Mouse (Mus musculus) leukemia stem cell, adult 10-12 weeks (primary cell): ENCODE data around the gene Usp44. TPM values are rescaled to one million over a fixed set of nuclear protein-coding genes. Genes with fewer than 3 reads are reported as not detected.

Source experiments
- polyA plus RNA-seq: library from polyadenylated mRNA; stranded (reverse); fragments of >175 nt; gene quantifications from 2 replicates; pipeline ENCODE4 v1.2.3, GENCODE M21; 2012; ENCODE audit warnings: low replicate concordance

The Usp44 gene
- 0.09 TPM in 1 of 2 replicates, not detected in the other for polyA plus RNA-seq

DNA sequence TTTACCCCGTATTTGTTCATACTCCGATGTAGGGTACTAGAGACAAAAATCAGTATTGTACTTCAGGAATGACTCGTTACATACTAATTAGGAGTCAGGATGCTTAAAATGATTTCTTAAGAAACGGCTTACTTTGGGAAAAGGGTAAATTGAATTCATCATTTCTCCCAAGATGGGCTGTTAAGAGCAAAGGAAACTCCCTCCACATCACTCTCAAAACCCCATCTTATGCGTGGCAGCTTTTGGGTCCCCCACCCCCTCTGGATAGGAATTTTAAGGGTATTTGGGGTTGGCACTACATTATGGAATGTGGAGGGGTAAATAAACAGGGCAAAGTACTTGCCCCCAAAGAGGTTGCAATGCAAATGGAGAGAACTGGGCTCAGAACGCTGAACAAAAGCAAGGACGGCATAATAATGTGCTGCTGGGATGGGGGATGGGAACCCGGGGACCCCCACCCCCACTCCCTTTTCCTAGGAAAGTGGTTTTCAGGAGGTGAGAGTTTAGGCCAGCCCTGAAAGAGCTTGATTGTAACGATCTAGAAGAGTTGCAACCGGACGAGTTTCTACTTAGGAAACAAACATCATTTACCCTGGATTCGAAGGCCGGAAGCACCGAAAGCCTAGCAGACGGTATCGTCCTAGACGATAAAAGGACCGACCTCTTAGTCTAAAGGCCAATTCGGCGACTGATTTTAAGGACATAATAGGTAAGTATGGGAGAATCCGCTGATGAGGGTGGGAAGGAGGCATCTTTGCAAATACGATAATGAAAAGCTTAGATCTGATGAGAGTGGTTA, at the start of gene Usp44:
TSS of gene Usp44 (plus strand) at position 625 of the 799 bp plus-strand sequence.

DNA sequence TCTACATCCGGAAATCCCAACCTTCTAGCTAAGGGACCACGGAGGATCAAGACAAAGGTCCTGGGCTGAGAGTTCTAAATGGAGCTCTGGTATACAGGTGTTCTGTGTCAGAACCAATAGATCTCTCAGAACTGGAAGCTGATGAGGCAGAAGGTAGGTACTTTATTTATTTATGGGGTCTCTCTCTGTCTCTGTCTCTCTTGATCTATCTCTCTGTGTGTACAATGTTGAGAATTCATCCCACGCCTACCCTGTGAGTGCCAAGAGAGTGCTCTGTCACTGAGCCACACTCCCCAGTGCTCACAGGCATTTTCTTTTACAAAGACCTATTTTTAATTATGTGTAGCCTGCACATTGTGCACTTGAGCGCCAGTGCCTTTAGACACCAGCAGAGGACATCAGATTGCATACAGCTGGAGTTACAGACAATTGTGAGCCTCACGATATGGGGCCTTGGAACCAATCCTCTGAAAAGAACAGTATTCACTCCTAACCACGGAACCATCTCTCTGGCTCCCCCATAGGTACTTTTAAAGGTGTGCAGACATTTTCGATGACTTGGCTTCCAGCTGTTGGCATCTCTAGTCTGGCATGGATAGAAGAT, 65.8 kb downstream of the Usp44 start, which contains the start of gene Metap2:
TSS of gene Metap2 (minus strand) at position 51 of the 604 bp plus-strand sequence.

Other genes starting within 250 kb of the Usp44 start
- gene Snrpf, start 241.8 kb upstream of the Usp44 start, polyA plus RNA-seq = 66.1 and 73.0 TPM in 2 replicates
- gene Ntn4, start 190.9 kb upstream of the Usp44 start, polyA plus RNA-seq = 0.54 and 0.82 TPM in 2 replicates
- gene Metap2, start 65.5 kb downstream of the Usp44 start, polyA plus RNA-seq = 351 and 423 TPM in 2 replicates
- 4.3 and 5.6 TPM in 2 replicates for gene Vezt, start 204.3 kb downstream of the Usp44 start, polyA plus RNA-seq
- 1.1 and 1.2 TPM in 2 replicates for gene Fgd6, start 204.4 kb downstream of the Usp44 start, polyA plus RNA-seq